Mouse (Mus musculus) limb, embryonic 11.5 days (tissue): ENCODE results near the gene Pls1. TPM values are rescaled to one million over a fixed set of nuclear protein-coding genes. Genes with fewer than 3 reads are reported as not detected.

Experiments
- ATAC-seq: fragments of 200-750 bp; cut with Nextera tagmentation; 2 replicates; pipeline ENCODE4 v1.8.0; 2017; ENCODE audit warnings: low read depth; ENCODE audit not compliant: insufficient number of reproducible peaks, low FRiP score, low TSS enrichment
- DNase-seq: peaks from one replicate; pipeline ENCODE4 v3.0.0-alpha.2; 2015; ENCODE audit warnings: low spot score
- H3K27ac ChIP-seq: fragments of 300-500 bp; sonication (generic); replicated peaks from 2 replicates; pipeline ENCODE4 v1.5.1; 2014; ENCODE audit warnings: low read depth, mild to moderate bottlenecking, low read length
- H3K27me3 ChIP-seq: fragments of 300-500 bp; sonication (generic); 2 replicates; pipeline ENCODE4 v1.6.1; 2014; ENCODE audit warnings: mild to moderate bottlenecking, low read length, mixed read lengths; ENCODE audit not compliant: control insufficient read depth, insufficient read depth
- H3K36me3 ChIP-seq: fragments of 300-500 bp; sonication (generic); 2 replicates; pipeline ENCODE4 v1.6.1; 2014; ENCODE audit warnings: mild to moderate bottlenecking, low read length, moderate library complexity, mixed read lengths; ENCODE audit not compliant: control insufficient read depth, insufficient read depth
- H3K4me1 ChIP-seq: fragments of 300-500 bp; sonication (generic); 2 replicates; pipeline ENCODE4 v1.6.1; 2014; ENCODE audit warnings: low read length, mixed read lengths; ENCODE audit not compliant: control insufficient read depth, insufficient read depth
- H3K4me2 ChIP-seq: fragments of 300-500 bp; sonication (generic); 2 replicates; pipeline ENCODE4 v1.6.1; 2014; ENCODE audit warnings: low read depth, mild to moderate bottlenecking, moderate library complexity; ENCODE audit not compliant: severe bottlenecking
- H3K4me3 ChIP-seq: fragments of 300-500 bp; sonication (generic); 2 replicates; pipeline ENCODE4 v1.5.1; 2014; ENCODE audit warnings: low read depth, low read length
- H3K9ac ChIP-seq: fragments of 300-500 bp; sonication (generic); 2 replicates; pipeline ENCODE4 v1.6.1; 2014; ENCODE audit warnings: mild to moderate bottlenecking, low read length
- H3K9me3 ChIP-seq: fragments of 300-500 bp; sonication (generic); 2 replicates; pipeline ENCODE4 v1.6.1; 2016; ENCODE audit warnings: low read length; ENCODE audit not compliant: control insufficient read depth
- WGBS: fragments of 180-500 bp; shearing (Covaris S2); extraction: QIAGEN DNeasy Blood & Tissue Kit; methylation state at CpG from one replicate; pipeline ENCODE4 v1.1.7; 2014; 5-methylcytosine and 5-hydroxymethylcytosine counted together
- polyA plus RNA-seq: library from polyadenylated mRNA; unstranded; fragments of >200 nt; fragmentation: Nextera tagmentation; extraction: Ambion mirVana; gene quantifications from 2 replicates; pipeline ENCODE4 v1.2.1, GENCODE M21; 2014

Pls1 gene
- polyA plus RNA-seq, 1 experiment from 2014 or later = 4.4 TPM

- Histone ChIP-seq H3K27me3 (no peaks in the 10 kb centered on the region), H3K4me3 (no peak overlapping the region), H3K9me3 (no peaks in the 10 kb centered on the region), H3K36me3 (no peaks in the 10 kb centered on the region), H3K4me1 (no peaks in the 10 kb centered on the region), H3K27ac (no peak overlapping the region), H3K4me2 (no peak overlapping the region), H3K9ac (no peak overlapping the region)
- DNase-seq (no peak), ATAC-seq (no peak)
- WGBS = 93% methylated on average over 11 of the region's 11 CpGs
Measured at GRCm38 (mm10) chr9:95815015-95815673, 30.0 kb downstream of the Pls1 start.

GRCm38 (mm10) chr9:95813721-95814531 lies 31.2 kb downstream of the Pls1 start:
- Histone ChIP-seq H3K4me3 (no peak overlapping the region), H3K4me1 (no peaks in the 10 kb centered on the region), H3K36me3 (no peaks in the 10 kb centered on the region), H3K27me3 (no peaks in the 10 kb centered on the region), H3K27ac (no peak overlapping the region), H3K9me3 (no peaks in the 10 kb centered on the region), H3K9ac (no peak overlapping the region), H3K4me2 (no peak overlapping the region)
- WGBS = 81% methylated on average over 20 of the region's 20 CpGs
- DNase-seq (no peak), ATAC-seq (no peak)

DNA sequence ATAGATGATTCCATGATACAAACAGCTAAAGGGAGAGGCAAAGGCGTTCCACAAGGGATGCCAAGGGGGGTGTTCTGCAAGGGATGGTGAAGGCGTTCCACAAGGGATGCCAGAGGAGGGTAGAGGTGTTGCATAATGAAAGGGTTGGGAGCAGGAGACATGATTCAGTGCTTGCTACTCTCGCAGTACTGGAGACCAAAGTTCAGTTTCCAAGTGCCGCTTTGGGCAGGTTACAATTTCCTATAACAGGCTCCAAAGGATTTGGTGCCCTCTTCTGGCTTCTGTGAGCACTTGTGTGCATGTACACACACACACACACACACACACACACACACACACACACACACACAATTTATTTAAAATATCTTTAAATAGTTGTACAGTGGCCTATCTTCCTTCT lies 33.3 kb downstream of the Pls1 start:
- H3K4me1 ChIP-seq = no peaks in the 10 kb centered on the region
- no peaks in the 10 kb centered on the region for H3K27me3 ChIP-seq
- H3K4me3 ChIP-seq = no peak overlapping the region
- no peak overlapping the region for H3K27ac ChIP-seq
- DNase-seq (no peak), ATAC-seq (no peak)
- 95% methylated on average over 4 of the region's 4 CpGs for WGBS
- H3K4me2 ChIP-seq = no peak overlapping the region
- H3K36me3 ChIP-seq = no peaks in the 10 kb centered on the region
- no peak overlapping the region for H3K9ac ChIP-seq
- no peaks in the 10 kb centered on the region for H3K9me3 ChIP-seq

GRCm38 (mm10) chr9:95809596-95809995 lies 35.5 kb downstream of the Pls1 start:
- DNase-seq (no peak), ATAC-seq (no peak)
- H3K27me3 ChIP-seq = no peaks in the 10 kb centered on the region
- H3K36me3 ChIP-seq = no peaks in the 10 kb centered on the region
- no peaks in the 10 kb centered on the region for H3K9me3 ChIP-seq
- H3K27ac ChIP-seq = no peak overlapping the region
- H3K4me3 ChIP-seq = no peak overlapping the region
- no peak overlapping the region for H3K9ac ChIP-seq
- 91% methylated on average over 4 of the region's 4 CpGs for WGBS
- H3K4me1 ChIP-seq = no peaks in the 10 kb centered on the region
- no peak overlapping the region for H3K4me2 ChIP-seq

DNA sequence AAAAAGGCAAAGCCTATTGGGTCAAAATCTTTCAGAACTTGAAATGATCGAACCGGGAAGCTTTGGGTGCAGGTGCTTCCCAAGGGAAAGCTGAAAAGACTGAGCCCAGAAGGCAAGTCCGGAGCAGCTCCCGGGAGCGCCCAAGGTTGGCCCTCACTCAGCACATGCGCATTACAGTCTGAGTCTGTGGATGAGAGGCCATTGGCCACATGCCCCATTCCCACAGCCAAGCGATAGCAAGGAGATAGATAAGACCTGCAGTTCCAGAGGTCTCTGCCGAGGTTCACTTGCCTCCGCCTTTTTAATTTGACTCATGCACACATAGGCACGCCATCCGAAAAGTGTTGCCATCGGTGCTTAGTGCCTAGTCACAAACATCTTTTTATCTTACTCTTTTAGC lies 39.7 kb downstream of the Pls1 start:
- 80% methylated on average over 12 of the region's 12 CpGs for WGBS
- Histone ChIP-seq H3K9ac (no peak overlapping the region), H3K27ac (no peak overlapping the region), H3K9me3 (no peaks in the 10 kb centered on the region), H3K36me3 (no peaks in the 10 kb centered on the region), H3K4me3 (no peak overlapping the region), H3K27me3 (no peaks in the 10 kb centered on the region), H3K4me1 (no peaks in the 10 kb centered on the region), H3K4me2 (no peak overlapping the region)
- no peak for ATAC-seq
- DNase-seq = no peak

DNA sequence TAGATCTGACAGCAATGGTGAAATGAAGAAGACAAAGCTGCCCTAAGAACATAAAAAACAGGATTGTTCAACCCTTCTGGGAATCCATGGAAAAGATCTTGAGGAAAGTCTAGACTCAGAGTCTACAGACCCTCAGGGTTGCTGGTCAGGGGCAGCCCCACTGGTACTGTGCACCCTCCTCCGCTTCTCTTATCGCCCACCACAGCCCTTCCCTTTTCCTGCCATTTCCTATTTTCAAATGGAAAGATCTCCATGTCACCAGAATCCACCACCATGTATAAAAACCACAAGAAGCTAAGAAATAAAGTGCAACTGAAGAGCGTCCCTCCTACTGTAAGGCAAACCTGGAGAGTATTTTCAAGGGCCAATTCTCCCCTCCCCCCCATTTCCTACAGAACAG lies 41.3 kb downstream of the Pls1 start:
- H3K27me3 ChIP-seq = no peaks in the 10 kb centered on the region
- ATAC-seq = no peak

DNA sequence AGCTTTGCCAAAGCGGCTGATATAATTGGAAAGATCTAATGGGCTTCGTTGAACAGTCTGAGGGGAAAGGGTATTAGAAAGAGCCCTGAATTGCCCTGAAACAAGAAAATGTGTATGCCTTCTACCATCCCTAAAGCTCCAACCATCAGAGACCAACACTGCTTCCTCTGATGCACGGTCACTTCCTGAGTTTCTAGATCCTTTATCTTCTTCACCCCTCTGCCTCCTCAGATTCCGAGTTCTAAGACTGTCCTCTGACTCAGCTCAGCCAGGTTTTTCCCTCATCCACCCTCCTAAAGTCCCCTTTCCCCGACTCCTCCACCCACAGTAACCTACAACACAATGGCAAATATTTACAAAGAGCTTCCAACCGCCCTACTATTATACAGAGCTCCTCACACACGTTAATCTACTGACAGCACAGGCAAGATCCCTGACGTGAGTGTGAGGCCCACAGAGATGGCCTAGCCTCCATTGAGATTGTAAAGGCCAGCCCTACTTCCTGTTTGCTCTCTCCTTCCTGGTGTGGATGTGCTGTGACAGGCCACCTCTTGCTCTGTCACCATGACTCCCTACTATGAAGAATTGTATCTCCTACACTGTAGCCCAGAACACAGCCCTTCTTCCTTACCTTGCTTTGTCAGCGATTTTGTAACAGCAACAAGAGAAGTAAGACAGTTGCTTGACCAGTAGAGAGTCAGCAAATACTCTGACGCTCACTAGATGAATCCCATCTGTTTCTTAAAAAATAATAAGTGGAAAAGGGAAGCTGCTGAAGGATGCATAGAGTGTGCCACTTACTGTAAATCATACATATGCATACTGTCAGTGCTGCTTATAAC lies 43.3 kb downstream of the Pls1 start:
- Histone ChIP-seq H3K4me2 (no peak overlapping the region), H3K27ac (no peak overlapping the region), H3K4me1 (no peaks in the 10 kb centered on the region), H3K9me3 (no peaks in the 10 kb centered on the region), H3K9ac (no peak overlapping the region), H3K36me3 (no peaks in the 10 kb centered on the region), H3K27me3 (no peaks in the 10 kb centered on the region), H3K4me3 (no peak overlapping the region)
- DNase-seq = no peak
- WGBS = 76% methylated on average over 10 of the region's 10 CpGs
- ATAC-seq = no peak

More for the DNA sequence above, 41.3 kb downstream of the Pls1 start:
- DNase-seq = no peak
- Histone ChIP-seq H3K4me3 (no peak overlapping the region), H3K27ac (no peak overlapping the region), H3K4me1 (no peaks in the 10 kb centered on the region), H3K4me2 (no peak overlapping the region), H3K9ac (no peak overlapping the region), H3K36me3 (no peaks in the 10 kb centered on the region), H3K9me3 (no peaks in the 10 kb centered on the region)
- 86% methylated on average over 3 of the region's 3 CpGs for WGBS

GRCm38 (mm10) chr9:95796323-95796722 lies 48.8 kb downstream of the Pls1 start:
- Histone ChIP-seq H3K27me3 (no peaks in the 10 kb centered on the region), H3K4me3 (no peak overlapping the region), H3K4me2 (no peak overlapping the region), H3K36me3 (no peaks in the 10 kb centered on the region), H3K27ac (no peak overlapping the region), H3K9ac (no peak overlapping the region), H3K4me1 (no peaks in the 10 kb centered on the region), H3K9me3 (no peaks in the 10 kb centered on the region)
- no peak for ATAC-seq
- WGBS = 78% methylated on average over 2 of the region's 2 CpGs
- no peak for DNase-seq
